Mouse (Mus musculus) stomach, postnatal 0 days (tissue): ENCODE measurements around the gene Rcsd1. TPM values are rescaled to one million over a fixed set of nuclear protein-coding genes. Genes with fewer than 3 reads are reported as not detected.

Source experiments
- ATAC-seq: fragments of 200-750 bp; cut with Nextera tagmentation; 2 replicates; pipeline ENCODE4 v1.8.0; 2017; ENCODE audit not compliant: low FRiP score, low TSS enrichment
- DNase-seq: peaks from one replicate; pipeline ENCODE4 v3.0.0-alpha.2; 2016; ENCODE audit warnings: low spot score
- H3K27ac ChIP-seq: fragments of 300-500 bp; sonication (generic); replicated peaks from 2 replicates; pipeline ENCODE4 v1.5.1; 2014; ENCODE audit warnings: mild to moderate bottlenecking, control low read depth
- H3K27me3 ChIP-seq: fragments of 300-500 bp; sonication (generic); 2 replicates; pipeline ENCODE4 v1.6.1; 2014; ENCODE audit warnings: low read length; ENCODE audit not compliant: control insufficient read depth, insufficient read depth
- H3K36me3 ChIP-seq: fragments of 300-500 bp; sonication (generic); 2 replicates; pipeline ENCODE4 v1.6.1; 2014; ENCODE audit warnings: low read length, mixed read lengths; ENCODE audit not compliant: control insufficient read depth, insufficient read depth
- H3K4me1 ChIP-seq: fragments of 300-500 bp; sonication (generic); replicated peaks from 2 replicates; pipeline ENCODE4 v1.6.1; 2014; ENCODE audit warnings: antibody characterized with exemption; ENCODE audit not compliant: control insufficient read depth, insufficient read depth
- H3K4me2 ChIP-seq: fragments of 300-500 bp; sonication (generic); replicated peaks from 2 replicates; pipeline ENCODE4 v1.6.1; 2014; ENCODE audit warnings: low read depth, mild to moderate bottlenecking, control low read depth, moderate library complexity
- H3K4me3 ChIP-seq: fragments of 300-500 bp; sonication (generic); 2 replicates; pipeline ENCODE4 v1.5.1; 2014; ENCODE audit warnings: low read depth, low read length, control low read depth
- H3K9ac ChIP-seq: fragments of 300-500 bp; sonication (generic); 2 replicates; pipeline ENCODE4 v1.6.1; 2014; ENCODE audit warnings: mild to moderate bottlenecking, low read length, control low read depth, mixed read lengths
- H3K9me3 ChIP-seq: fragments of 300-500 bp; sonication (generic); 2 replicates; pipeline ENCODE4 v1.6.1; 2016; ENCODE audit warnings: low read length; ENCODE audit not compliant: control insufficient read depth
- CTCF ChIP-seq: IDR thresholded peaks from 2 replicates; pipeline ENCODE4 v1.5.1; 2016; ENCODE audit warnings: antibody characterized with exemption, low read depth, mild to moderate bottlenecking, moderate library complexity
- EP300 ChIP-seq: optimal IDR thresholded peaks from 2 replicates; pipeline ENCODE3; 2016; ENCODE audit warnings: antibody characterized with exemption
- WGBS: fragments of 180-500 bp; shearing (Covaris S2); extraction: QIAGEN DNeasy Blood & Tissue Kit; methylation state at CpG from one replicate; pipeline ENCODE4 v1.1.7; 2014; 5-methylcytosine and 5-hydroxymethylcytosine counted together
- polyA plus RNA-seq: library from polyadenylated mRNA; unstranded; fragments of >200 nt; fragmentation: Nextera tagmentation; extraction: Ambion mirVana; gene quantifications from 2 replicates; pipeline ENCODE4 v1.2.1, GENCODE M21; 2015

The Rcsd1 gene
- polyA plus RNA-seq, 1 experiment from 2014 or later, result 16.1 TPM

DNA sequence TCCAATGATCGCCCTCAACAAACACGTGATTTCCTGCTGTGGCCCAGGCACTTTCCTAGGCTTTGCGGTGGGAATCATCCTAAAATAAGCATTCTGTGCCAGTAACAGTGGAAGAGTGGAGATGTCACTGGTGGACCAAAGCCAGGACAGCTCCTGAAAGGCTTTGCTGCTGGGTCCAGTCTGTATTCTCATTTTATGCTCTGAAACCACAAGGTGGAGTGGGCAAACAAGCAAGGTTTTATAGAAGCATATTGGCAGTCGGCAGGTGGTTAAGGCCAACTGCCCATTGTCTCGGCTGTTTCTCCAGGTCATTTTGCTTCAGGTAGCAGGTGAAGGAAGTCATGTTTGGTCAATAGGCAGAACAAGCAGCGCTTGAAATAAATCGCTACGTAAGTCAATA lies 78.4 kb downstream of the Rcsd1 start:
- WGBS, result 52% methylated on average over 8 of the region's 8 CpGs
- H3K4me1 ChIP-seq, result peaks cover 6% of the 10 kb centered on the region
- no peak for TF ChIP-seq EP300
- no peak; the same call in 1 of the 2 replicates for TF ChIP-seq CTCF
- H3K9ac ChIP-seq, result no peak overlapping the region
- DNase-seq, result no peak
- no peaks in the 10 kb centered on the region for H3K9me3 ChIP-seq
- H3K27me3 ChIP-seq, result no peaks in the 10 kb centered on the region
- H3K4me2 ChIP-seq, result peak overlapping the region; percentile 25
- no peaks in the 10 kb centered on the region for H3K36me3 ChIP-seq
- peak overlapping the region; percentile 8; the same call in 1 of the 2 replicates for H3K4me3 ChIP-seq
- ATAC-seq, result no peak
- H3K27ac ChIP-seq, result no peak overlapping the region

DNA sequence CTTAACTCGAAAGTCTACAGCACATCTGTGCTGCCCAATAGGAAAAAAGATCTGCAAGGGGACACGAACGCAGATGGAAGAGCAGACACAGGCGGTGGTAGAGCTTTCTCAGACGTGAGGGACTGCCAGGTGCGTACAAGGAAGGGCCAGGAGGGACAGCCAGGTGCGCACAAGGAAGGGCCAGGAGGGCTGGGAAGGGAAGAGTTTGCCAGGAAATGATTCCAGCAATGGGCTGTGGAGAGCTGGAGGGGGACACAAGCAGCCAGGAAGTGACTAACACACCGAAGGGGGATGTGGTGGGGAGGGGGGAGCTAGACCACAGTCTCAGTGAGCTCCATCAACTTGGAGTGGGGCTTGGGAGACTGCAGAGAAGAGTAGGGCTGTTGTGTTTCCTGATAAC lies 79.6 kb downstream of the Rcsd1 start:
- no peaks in the 10 kb centered on the region for H3K27me3 ChIP-seq
- 26% methylated on average over 8 of the region's 8 CpGs for WGBS
- no peak overlapping the region for H3K4me3 ChIP-seq
- H3K9ac ChIP-seq, result no peak overlapping the region
- no peaks in the 10 kb centered on the region for H3K36me3 ChIP-seq
- no peak for TF ChIP-seq EP300
- TF ChIP-seq CTCF, result no peak
- ATAC-seq (no peak), DNase-seq (peak; percentile 44)
- peak overlapping the region; percentile 65 for H3K27ac ChIP-seq
- no peaks in the 10 kb centered on the region for H3K9me3 ChIP-seq
- H3K4me2 ChIP-seq, result peak overlapping the region; percentile 14; the same call in 1 of the 2 replicates
- peaks cover 4% of the 10 kb centered on the region for H3K4me1 ChIP-seq

DNA sequence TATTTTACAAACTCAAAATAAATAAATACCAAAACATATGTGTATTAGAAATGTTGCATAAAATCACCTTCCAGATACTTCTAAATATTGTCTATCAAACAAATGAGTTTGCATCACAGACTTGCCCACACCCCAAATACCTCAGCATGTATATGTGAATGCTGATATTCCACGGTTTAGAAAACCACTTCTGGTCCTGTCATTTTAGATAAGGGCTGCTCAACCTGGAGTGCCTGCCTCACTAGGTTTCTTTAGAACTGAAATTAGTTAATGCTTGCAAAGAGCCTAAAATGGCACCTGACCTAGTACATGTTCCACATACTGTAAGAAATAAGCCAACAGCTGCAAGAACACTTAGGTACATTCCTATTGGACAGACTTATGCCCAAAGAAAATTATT lies 81.0 kb downstream of the Rcsd1 start:
- no peaks in the 10 kb centered on the region for H3K9me3 ChIP-seq
- H3K27me3 ChIP-seq, result no peaks in the 10 kb centered on the region
- WGBS, result 73% methylated on average over 1 of the region's 1 CpGs
- peaks cover 4% of the 10 kb centered on the region for H3K4me1 ChIP-seq
- H3K9ac ChIP-seq, result no peak overlapping the region
- TF ChIP-seq EP300 (no peak), CTCF (no peak)
- no peak for ATAC-seq
- no peak overlapping the region for H3K4me3 ChIP-seq
- no peak overlapping the region for H3K4me2 ChIP-seq
- H3K36me3 ChIP-seq, result no peaks in the 10 kb centered on the region
- no peak overlapping the region for H3K27ac ChIP-seq
- no peak for DNase-seq

DNA sequence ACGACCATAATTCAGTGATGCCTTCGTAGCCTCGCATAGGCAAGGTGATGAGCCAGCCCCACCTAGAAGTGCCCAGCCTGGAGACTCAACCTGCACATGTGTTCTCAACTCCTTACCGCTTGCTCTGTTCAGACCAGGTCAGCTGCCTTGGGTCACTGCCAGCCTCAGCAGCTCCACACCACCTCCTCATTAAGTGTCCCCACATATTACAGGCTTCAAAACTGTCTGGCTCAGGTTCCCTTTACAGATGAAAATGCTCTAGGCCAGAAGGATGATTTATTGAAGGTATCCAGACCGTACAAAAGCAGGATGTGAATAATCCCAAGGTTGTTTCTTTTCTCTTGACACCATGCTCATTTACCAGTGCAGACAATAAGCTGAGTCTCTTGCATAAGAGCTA lies 83.7 kb downstream of the Rcsd1 start:
- H3K4me3 ChIP-seq, result no peak overlapping the region
- H3K36me3 ChIP-seq, result no peaks in the 10 kb centered on the region
- no peak overlapping the region for H3K9ac ChIP-seq
- peaks cover 2% of the 10 kb centered on the region; the same call in 1 of the 2 replicates for H3K4me1 ChIP-seq
- no peak overlapping the region for H3K27ac ChIP-seq
- 77% methylated on average over 5 of the region's 5 CpGs for WGBS
- ATAC-seq, result no peak
- DNase-seq, result no peak
- no peak for TF ChIP-seq EP300
- no peaks in the 10 kb centered on the region for H3K27me3 ChIP-seq
- H3K4me2 ChIP-seq, result no peak overlapping the region
- no peaks in the 10 kb centered on the region for H3K9me3 ChIP-seq

DNA sequence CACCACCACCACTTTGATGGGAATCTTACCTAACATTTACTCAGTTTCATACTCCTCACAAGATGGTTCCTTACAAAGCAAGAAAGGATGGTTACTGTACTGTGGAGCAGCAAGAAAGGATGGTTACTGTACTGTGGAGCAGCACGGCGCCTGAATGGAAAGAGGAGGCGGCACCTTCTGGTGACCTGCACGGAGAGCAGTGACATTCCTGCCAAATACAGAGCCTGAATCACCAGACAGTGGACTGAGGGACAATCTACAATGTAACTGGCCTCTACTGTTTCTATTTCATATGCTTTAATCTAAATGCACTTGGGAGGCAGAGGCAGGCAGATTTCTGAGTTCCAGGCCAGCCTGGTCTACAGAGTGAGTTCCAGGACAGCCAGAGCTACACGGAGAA lies 84.5 kb downstream of the Rcsd1 start:
- H3K4me2 ChIP-seq, result no peak overlapping the region
- H3K27ac ChIP-seq, result no peak overlapping the region
- no peak overlapping the region for H3K4me3 ChIP-seq
- H3K4me1 ChIP-seq, result no peaks in the 10 kb centered on the region; the same call in 1 of the 2 replicates
- H3K27me3 ChIP-seq, result no peaks in the 10 kb centered on the region
- ATAC-seq (no peak), DNase-seq (no peak)
- 81% methylated on average over 5 of the region's 5 CpGs for WGBS
- H3K9me3 ChIP-seq, result no peaks in the 10 kb centered on the region
- TF ChIP-seq EP300 (no peak), CTCF (no peak)
- no peaks in the 10 kb centered on the region for H3K36me3 ChIP-seq
- H3K9ac ChIP-seq, result no peak overlapping the region

DNA sequence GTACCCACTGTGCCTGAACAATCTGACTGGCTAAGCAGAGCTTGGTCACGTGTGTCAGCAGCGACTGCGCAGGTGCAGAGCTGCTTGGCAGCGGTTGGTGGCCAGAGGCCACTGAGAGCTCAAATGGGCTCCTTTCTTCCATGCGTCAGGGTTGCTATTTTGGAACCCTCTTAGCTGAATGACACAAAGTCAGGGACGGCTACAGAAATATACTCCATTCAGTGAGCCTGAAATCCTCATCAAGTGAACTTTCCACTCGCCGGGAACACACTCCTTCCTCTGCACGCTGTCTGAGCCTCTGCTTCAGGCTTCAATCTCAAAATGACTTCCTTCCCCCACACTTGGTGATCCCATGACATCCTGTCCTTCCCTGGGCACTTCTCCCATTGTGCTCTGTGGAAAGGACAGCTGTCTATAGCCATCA lies 91.3 kb downstream of the Rcsd1 start:
- 76% methylated on average over 9 of the region's 9 CpGs for WGBS
- DNase-seq (no peak), ATAC-seq (no peak)
- Histone ChIP-seq H3K4me1 (no peaks in the 10 kb centered on the region; the same call in 1 of the 2 replicates), H3K9me3 (no peaks in the 10 kb centered on the region), H3K27me3 (no peaks in the 10 kb centered on the region), H3K36me3 (peaks cover 5% of the 10 kb centered on the region; the same call in 1 of the 2 replicates), H3K4me3 (no peak overlapping the region), H3K4me2 (no peak overlapping the region), H3K27ac (peak overlapping the region; percentile 24; the same call in 1 of the 2 replicates), H3K9ac (no peak overlapping the region)
- TF ChIP-seq EP300, result no peak
- TF ChIP-seq CTCF, result no peak
